Mouse (Mus musculus): ENCODE results near the gene Aak1. TPM values are rescaled to one million over a fixed set of nuclear protein-coding genes. Genes with fewer than 3 reads are reported as not detected.

Gene Aak1
- polyA plus RNA-seq, 1 experiment from 2014 or later, result 13.7 TPM

GRCm38 (mm10) chr6:86897520-86897919 is 48.2 kb downstream of the Aak1 start:
- no peak overlapping the region for H3K4me2 ChIP-seq (ENCODE audit: low read depth, low read length)
- H3K4me3 ChIP-seq (replicated peaks; ENCODE audit: low read length), result no peak overlapping the region
- no peaks in the 10 kb centered on the region for H3K9me3 ChIP-seq (replicated peaks; ENCODE audit: control insufficient read depth, low read length)
- no peaks in the 10 kb centered on the region for H3K36me3 ChIP-seq (ENCODE audit: control insufficient read depth, insufficient read depth, low read length)
- WGBS, result 91% methylated on average over 6 of the region's 6 CpGs
- no peak for ATAC-seq (ENCODE audit: insufficient read depth, low FRiP score)
- no peak overlapping the region for H3K27ac ChIP-seq (ENCODE audit: low read length)
- H3K9ac ChIP-seq (ENCODE audit: low read length), result no peak overlapping the region
- no peaks in the 10 kb centered on the region for H3K4me1 ChIP-seq (ENCODE audit: control insufficient read depth, insufficient read depth, low read length)
- no peaks in the 10 kb centered on the region for H3K27me3 ChIP-seq (ENCODE audit: control insufficient read depth, insufficient read depth, low read length)

GRCm38 (mm10) chr6:86899053-86899452 is 49.7 kb downstream of the Aak1 start:
- Histone ChIP-seq H3K27ac (ENCODE audit: low read length) (no peak overlapping the region), H3K36me3 (ENCODE audit: control insufficient read depth, insufficient read depth, low read length) (no peaks in the 10 kb centered on the region), H3K27me3 (ENCODE audit: control insufficient read depth, insufficient read depth, low read length) (no peaks in the 10 kb centered on the region), H3K4me1 (ENCODE audit: control insufficient read depth, insufficient read depth, low read length) (no peaks in the 10 kb centered on the region), H3K9me3 (replicated peaks; ENCODE audit: control insufficient read depth, low read length) (no peaks in the 10 kb centered on the region), H3K4me2 (ENCODE audit: low read depth, low read length) (no peak overlapping the region), H3K4me3 (replicated peaks; ENCODE audit: low read length) (no peak overlapping the region), H3K9ac (ENCODE audit: low read length) (no peak overlapping the region)
- no peak for ATAC-seq (ENCODE audit: insufficient read depth, low FRiP score)
- WGBS, result 69% methylated on average over 3 of the region's 3 CpGs

- H3K4me3 ChIP-seq (replicated peaks; ENCODE audit: low read length), result no peak overlapping the region
- 85% methylated on average over 3 of the region's 3 CpGs for WGBS
- no peak for ATAC-seq (ENCODE audit: insufficient read depth, low FRiP score)
- no peak overlapping the region for H3K4me2 ChIP-seq (ENCODE audit: low read depth, low read length)
- no peak overlapping the region for H3K9ac ChIP-seq (ENCODE audit: low read length)
- no peaks in the 10 kb centered on the region for H3K9me3 ChIP-seq (replicated peaks; ENCODE audit: control insufficient read depth, low read length)
- no peaks in the 10 kb centered on the region for H3K36me3 ChIP-seq (ENCODE audit: control insufficient read depth, insufficient read depth, low read length)
- H3K27ac ChIP-seq (ENCODE audit: low read length), result no peak overlapping the region
- no peaks in the 10 kb centered on the region for H3K4me1 ChIP-seq (ENCODE audit: control insufficient read depth, insufficient read depth, low read length)
- no peaks in the 10 kb centered on the region for H3K27me3 ChIP-seq (ENCODE audit: control insufficient read depth, insufficient read depth, low read length)
Observed at GRCm38 (mm10) chr6:86899965-86900364, 50.6 kb downstream of the Aak1 start.

GRCm38 (mm10) chr6:86900546-86900945 is 51.2 kb downstream of the Aak1 start:
- Histone ChIP-seq H3K4me2 (ENCODE audit: low read depth, low read length) (no peak overlapping the region), H3K36me3 (ENCODE audit: control insufficient read depth, insufficient read depth, low read length) (no peaks in the 10 kb centered on the region), H3K4me3 (replicated peaks; ENCODE audit: low read length) (no peak overlapping the region), H3K9ac (ENCODE audit: low read length) (no peak overlapping the region), H3K27ac (ENCODE audit: low read length) (no peak overlapping the region), H3K4me1 (ENCODE audit: control insufficient read depth, insufficient read depth, low read length) (no peaks in the 10 kb centered on the region), H3K9me3 (replicated peaks; ENCODE audit: control insufficient read depth, low read length) (no peaks in the 10 kb centered on the region), H3K27me3 (ENCODE audit: control insufficient read depth, insufficient read depth, low read length) (no peaks in the 10 kb centered on the region)
- ATAC-seq (ENCODE audit: insufficient read depth, low FRiP score), result no peak
- whole genome bisulfite sequencing, result 86% methylated on average over 3 of the region's 3 CpGs

- H3K4me1 ChIP-seq (ENCODE audit: control insufficient read depth, insufficient read depth, low read length), result no peaks in the 10 kb centered on the region
- no peaks in the 10 kb centered on the region for H3K27me3 ChIP-seq (ENCODE audit: control insufficient read depth, insufficient read depth, low read length)
- no peak overlapping the region for H3K27ac ChIP-seq (ENCODE audit: low read length)
- no peaks in the 10 kb centered on the region for H3K36me3 ChIP-seq (ENCODE audit: control insufficient read depth, insufficient read depth, low read length)
- no peaks in the 10 kb centered on the region for H3K9me3 ChIP-seq (replicated peaks; ENCODE audit: control insufficient read depth, low read length)
- no peak overlapping the region for H3K4me2 ChIP-seq (ENCODE audit: low read depth, low read length)
- WGBS, result 90% methylated on average over 2 of the region's 2 CpGs
- no peak for ATAC-seq (ENCODE audit: insufficient read depth, low FRiP score)
- no peak overlapping the region for H3K4me3 ChIP-seq (replicated peaks; ENCODE audit: low read length)
- no peak overlapping the region for H3K9ac ChIP-seq (ENCODE audit: low read length)
Observed at GRCm38 (mm10) chr6:86905500-86905899, 56.2 kb downstream of the Aak1 start.

- Histone ChIP-seq H3K27ac (ENCODE audit: low read length) (no peak overlapping the region), H3K27me3 (ENCODE audit: control insufficient read depth, insufficient read depth, low read length) (no peaks in the 10 kb centered on the region), H3K4me2 (ENCODE audit: low read depth, low read length) (no peak overlapping the region), H3K9me3 (replicated peaks; ENCODE audit: control insufficient read depth, low read length) (no peaks in the 10 kb centered on the region), H3K4me3 (replicated peaks; ENCODE audit: low read length) (no peak overlapping the region), H3K9ac (ENCODE audit: low read length) (no peak overlapping the region), H3K4me1 (ENCODE audit: control insufficient read depth, insufficient read depth, low read length) (no peaks in the 10 kb centered on the region), H3K36me3 (ENCODE audit: control insufficient read depth, insufficient read depth, low read length) (no peaks in the 10 kb centered on the region)
- no peak for ATAC-seq (ENCODE audit: insufficient read depth, low FRiP score)
- 91% methylated on average over 2 of the region's 2 CpGs for WGBS
Observed at GRCm38 (mm10) chr6:86907191-86907590, 57.9 kb downstream of the Aak1 start.

- Histone ChIP-seq H3K9me3 (replicated peaks; ENCODE audit: control insufficient read depth, low read length) (no peaks in the 10 kb centered on the region), H3K4me1 (ENCODE audit: control insufficient read depth, insufficient read depth, low read length) (no peaks in the 10 kb centered on the region), H3K27ac (ENCODE audit: low read length) (no peak overlapping the region), H3K27me3 (ENCODE audit: control insufficient read depth, insufficient read depth, low read length) (no peaks in the 10 kb centered on the region), H3K4me2 (ENCODE audit: low read depth, low read length) (no peak overlapping the region), H3K4me3 (replicated peaks; ENCODE audit: low read length) (no peak overlapping the region), H3K9ac (ENCODE audit: low read length) (no peak overlapping the region), H3K36me3 (ENCODE audit: control insufficient read depth, insufficient read depth, low read length) (no peaks in the 10 kb centered on the region)
- ATAC-seq (ENCODE audit: insufficient read depth, low FRiP score), result no peak
- 71% methylated on average over 5 of the region's 5 CpGs for WGBS
Observed at GRCm38 (mm10) chr6:86908561-86909150, 59.3 kb downstream of the Aak1 start.

GRCm38 (mm10) chr6:86909881-86910280 is 60.6 kb downstream of the Aak1 start:
- Histone ChIP-seq H3K4me3 (replicated peaks; ENCODE audit: low read length) (no peak overlapping the region), H3K9ac (ENCODE audit: low read length) (no peak overlapping the region), H3K36me3 (ENCODE audit: control insufficient read depth, insufficient read depth, low read length) (no peaks in the 10 kb centered on the region), H3K27ac (ENCODE audit: low read length) (no peak overlapping the region), H3K27me3 (ENCODE audit: control insufficient read depth, insufficient read depth, low read length) (no peaks in the 10 kb centered on the region), H3K4me1 (ENCODE audit: control insufficient read depth, insufficient read depth, low read length) (no peaks in the 10 kb centered on the region), H3K9me3 (replicated peaks; ENCODE audit: control insufficient read depth, low read length) (no peaks in the 10 kb centered on the region), H3K4me2 (ENCODE audit: low read depth, low read length) (no peak overlapping the region)
- ATAC-seq (ENCODE audit: insufficient read depth, low FRiP score), result no peak
- WGBS, result 71% methylated on average over 7 of the region's 7 CpGs

GRCm38 (mm10) chr6:86916157-86916820 is 67.0 kb downstream of the Aak1 start:
- no peaks in the 10 kb centered on the region for H3K36me3 ChIP-seq (ENCODE audit: control insufficient read depth, insufficient read depth, low read length)
- no peak overlapping the region for H3K27ac ChIP-seq (ENCODE audit: low read length)
- 80% methylated on average over 5 of the region's 5 CpGs for WGBS
- H3K9me3 ChIP-seq (replicated peaks; ENCODE audit: control insufficient read depth, low read length), result no peaks in the 10 kb centered on the region
- H3K4me1 ChIP-seq (ENCODE audit: control insufficient read depth, insufficient read depth, low read length), result 0 out of 2 replicates have a peak, but pooled peaks cover 4% of the 10 kb centered on the region
- ATAC-seq (ENCODE audit: insufficient read depth, low FRiP score), result no peak
- no peaks in the 10 kb centered on the region for H3K27me3 ChIP-seq (ENCODE audit: control insufficient read depth, insufficient read depth, low read length)
- H3K9ac ChIP-seq (ENCODE audit: low read length), result no peak overlapping the region
- H3K4me3 ChIP-seq (replicated peaks; ENCODE audit: low read length), result no peak overlapping the region
- H3K4me2 ChIP-seq (ENCODE audit: low read depth, low read length), result no peak overlapping the region

Measured in stomach, embryonic 16.5 days (tissue).